Mouse (Mus musculus): Measurements from ENCODE around the gene Nanos1.

Gene Nanos1

GRCm38 (mm10) chr19:60755438-60756191, at the start of gene Nanos1:
Gene Nanos1 (plus strand): TSS chr19:60755987.
- peak; percentile 95 for DNase-seq (ENCODE audit: low read depth, low spot score)

GRCm38 (mm10) chr19:60709193-60709900, 46.4 kb upstream of the Nanos1 start:
- no peak for DNase-seq (ENCODE audit: low read depth, low spot score)

DNA sequence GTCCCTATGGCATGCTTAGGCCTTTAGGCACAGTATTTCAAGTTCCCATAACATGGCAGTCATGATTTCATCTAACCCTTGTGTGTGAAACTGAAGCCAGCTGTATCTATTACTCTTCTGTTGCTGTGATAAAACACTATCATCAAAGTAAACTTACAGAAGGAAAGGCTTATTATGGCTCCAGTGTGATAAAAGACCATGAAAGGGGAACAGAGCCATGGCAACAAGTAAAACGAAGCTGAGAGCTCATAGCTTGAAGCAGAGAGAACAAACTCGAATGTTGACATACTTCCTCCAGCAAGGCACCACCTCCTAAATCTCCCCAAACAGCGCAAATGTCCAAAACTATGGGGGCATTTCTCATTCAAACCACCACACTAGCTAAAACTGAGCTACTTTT, 45.6 kb upstream of the Nanos1 start:
- DNase-seq (ENCODE audit: low read depth, low spot score), result peak; percentile 4

DNA sequence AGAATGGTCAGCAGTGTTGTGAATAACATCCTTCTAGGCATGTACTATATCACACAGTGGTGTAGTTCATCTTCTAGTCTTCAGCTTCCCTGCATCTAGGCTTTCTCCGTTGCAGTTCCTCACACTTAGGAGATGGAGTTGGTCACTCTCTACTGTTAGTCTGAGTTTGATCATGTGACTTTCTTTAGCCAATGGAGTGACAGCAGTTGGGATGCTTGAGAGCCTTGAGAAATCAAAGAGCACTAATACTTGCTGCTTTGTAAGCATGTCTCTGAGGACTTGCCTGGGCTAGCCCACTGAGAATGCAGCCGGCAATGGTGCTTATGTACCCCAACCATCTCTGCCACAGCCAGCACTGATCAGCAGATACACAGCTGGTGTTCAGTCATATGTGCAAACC, 43.2 kb upstream of the Nanos1 start:
- no peak for DNase-seq (ENCODE audit: low read depth, low spot score)

- no peak for DNase-seq (ENCODE audit: low read depth, low spot score)
Observed at GRCm38 (mm10) chr19:60716381-60716780, 39.4 kb upstream of the Nanos1 start.

GRCm38 (mm10) chr19:60730281-60730852, 25.4 kb upstream of the Nanos1 start:
- DNase-seq (ENCODE audit: low read depth, low spot score), result peak; percentile 68

- no peak for DNase-seq (ENCODE audit: low read depth, low spot score)
Observed at GRCm38 (mm10) chr19:60731299-60731698, 24.5 kb upstream of the Nanos1 start.

GRCm38 (mm10) chr19:60731966-60732365, 23.8 kb upstream of the Nanos1 start:
- no peak for DNase-seq (ENCODE audit: low read depth, low spot score)

- peak; percentile 18 for DNase-seq (ENCODE audit: low read depth, low spot score)
Observed at GRCm38 (mm10) chr19:60740560-60740959, 15.2 kb upstream of the Nanos1 start.

DNA sequence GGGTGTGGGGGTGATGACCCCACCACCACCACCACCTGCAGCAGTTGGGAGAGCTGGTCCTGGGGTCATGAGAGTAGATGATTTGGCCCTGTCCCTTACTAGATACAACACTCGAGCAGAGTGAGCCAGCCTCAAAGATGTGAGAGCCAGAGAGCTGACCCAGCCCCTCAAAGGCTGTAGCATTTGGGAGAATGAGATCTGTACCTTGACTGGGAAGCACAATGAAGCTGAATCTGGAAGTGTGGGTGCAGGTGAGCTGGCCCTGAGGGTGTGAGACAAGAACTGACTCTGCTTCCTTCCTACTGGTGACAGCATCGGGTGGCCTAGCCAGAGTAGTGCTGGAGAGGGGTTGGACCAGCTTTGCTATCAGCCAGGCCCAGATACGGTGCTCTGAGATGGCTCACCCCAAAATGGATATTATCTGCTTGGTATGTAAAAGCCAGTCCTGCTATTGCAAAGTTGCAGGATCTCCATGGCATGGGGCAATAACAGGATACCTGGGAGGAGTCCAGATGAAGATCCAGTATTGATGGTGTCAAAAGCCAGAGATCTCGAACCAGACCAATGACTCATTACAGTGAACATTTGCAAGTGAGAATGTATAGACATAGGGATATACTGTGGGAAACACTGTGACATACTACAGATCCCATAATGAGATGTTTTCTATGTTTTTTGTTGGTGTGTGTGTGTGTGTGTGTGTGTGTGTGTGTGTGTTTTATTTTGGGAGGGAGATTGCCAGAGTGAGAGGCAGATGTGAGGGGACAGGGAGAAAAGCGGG, 11.8 kb upstream of the Nanos1 start:
- DNase-seq (ENCODE audit: low read depth, low spot score), result no peak

DNA sequence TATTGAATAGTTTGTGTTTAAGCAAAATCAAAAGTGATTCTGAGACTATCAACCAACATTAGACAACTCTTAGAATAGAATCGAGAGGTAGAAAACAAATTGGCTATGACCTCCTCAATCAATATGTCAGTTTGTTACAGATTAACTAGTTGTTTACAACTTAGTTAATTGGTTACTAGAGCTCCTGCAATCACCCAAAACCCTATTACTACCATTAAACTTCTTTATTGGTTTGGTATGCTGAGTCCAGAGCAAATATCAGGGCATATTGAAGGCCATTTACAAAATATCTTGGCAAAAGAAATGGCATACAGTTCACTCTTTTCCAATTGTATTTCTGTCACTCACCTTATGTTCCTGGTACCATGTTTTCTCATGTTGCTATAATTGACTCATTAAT, 8.0 kb upstream of the Nanos1 start:
- DNase-seq (ENCODE audit: low read depth, low spot score), result no peak

- DNase-seq (ENCODE audit: low read depth, low spot score), result peak; percentile 91
Observed at GRCm38 (mm10) chr19:60756192-60757098, 658 bp downstream of the Nanos1 start.

- no peak for DNase-seq (ENCODE audit: low read depth, low spot score)
Observed at GRCm38 (mm10) chr19:60757099-60757785, 1.5 kb downstream of the Nanos1 start.

DNA sequence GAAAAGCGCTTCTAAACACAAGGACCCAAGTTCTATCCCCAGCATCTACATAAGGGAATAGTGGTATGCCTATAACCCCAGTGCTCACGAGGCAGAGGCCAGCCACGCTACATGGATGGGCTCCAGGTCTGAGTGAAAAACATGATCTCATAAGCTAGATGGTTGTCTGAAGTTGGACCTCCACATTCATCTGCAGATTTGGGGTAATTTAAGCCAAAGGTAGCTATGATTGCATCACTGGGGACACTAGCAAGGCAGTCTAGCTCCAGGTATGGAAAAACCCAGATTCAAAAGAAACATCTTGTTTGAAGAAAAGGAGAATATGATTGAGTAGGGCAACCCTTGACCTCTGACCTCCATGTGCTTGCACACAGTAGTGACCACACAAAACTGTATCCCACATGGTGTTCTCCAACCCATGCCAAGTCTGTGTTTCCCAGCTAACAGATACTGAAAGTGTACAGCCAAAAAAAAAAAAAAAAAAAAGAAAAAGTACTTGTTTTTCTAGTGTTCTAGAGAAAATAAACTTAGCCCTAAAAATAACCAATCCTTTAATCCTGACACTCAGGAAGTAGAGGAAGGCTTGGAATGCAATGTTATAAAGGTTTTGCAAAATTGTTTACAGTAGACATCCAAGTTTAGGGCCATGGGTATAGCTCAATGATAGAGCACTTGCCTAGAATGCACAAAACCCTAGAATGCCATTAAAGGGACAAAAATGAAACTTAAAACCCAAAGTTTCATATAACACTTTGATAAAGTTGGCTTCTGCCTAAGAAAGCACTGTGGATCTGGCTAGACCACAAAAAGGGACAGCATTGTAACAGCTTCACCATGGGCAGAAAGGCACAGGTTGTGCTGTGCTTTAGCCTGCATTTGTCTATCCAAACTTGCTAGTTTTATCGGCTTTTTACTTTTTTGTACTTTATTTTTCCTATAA, 3.4 kb downstream of the Nanos1 start:
- peak; percentile 24 for DNase-seq (ENCODE audit: low read depth, low spot score)

- no peak for DNase-seq (ENCODE audit: low read depth, low spot score)
Observed at GRCm38 (mm10) chr19:60773366-60773765, 17.6 kb downstream of the Nanos1 start.

GRCm38 (mm10) chr19:60782034-60782433, 26.2 kb downstream of the Nanos1 start:
- DNase-seq (ENCODE audit: low read depth, low spot score), result no peak

GRCm38 (mm10) chr19:60784712-60785111, 28.9 kb downstream of the Nanos1 start:
- DNase-seq (ENCODE audit: low read depth, low spot score), result no peak

DNA sequence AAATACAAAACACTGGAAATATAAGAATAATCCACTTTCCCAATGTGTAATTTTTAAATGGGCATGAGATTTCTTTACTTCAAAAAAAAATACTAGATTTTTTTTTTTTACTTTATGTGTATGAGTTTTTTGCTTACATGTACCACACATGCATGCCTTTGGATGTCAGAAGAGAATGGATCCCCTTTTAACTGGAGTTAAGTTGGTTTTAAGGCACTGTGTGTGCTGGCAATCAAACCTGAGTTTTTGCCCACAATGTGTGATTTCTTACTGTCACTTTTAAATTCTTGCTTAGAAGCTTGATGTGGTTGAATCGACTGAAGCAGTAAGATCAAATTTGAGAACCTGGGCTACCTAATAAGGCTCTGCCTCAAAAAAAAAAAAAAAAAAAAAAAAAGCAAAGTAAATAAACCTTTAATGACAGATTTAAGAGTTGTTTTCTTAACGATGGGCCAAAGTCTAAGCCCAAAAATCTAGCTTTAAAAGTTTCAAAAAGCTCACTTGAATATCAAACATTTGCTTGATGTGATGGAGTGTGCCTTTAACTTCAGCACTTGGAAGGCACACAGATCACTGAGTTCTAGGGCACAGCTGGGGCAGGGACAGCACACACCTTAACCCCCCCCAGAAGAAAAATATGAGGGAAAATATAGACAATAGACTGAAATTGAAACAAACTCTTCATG, 31.8 kb downstream of the Nanos1 start:
- no peak for DNase-seq (ENCODE audit: low read depth, low spot score)
